Mouse (Mus musculus): ENCODE results near the gene Mfsd4b3. TPM values are rescaled to one million over a fixed set of nuclear protein-coding genes. Genes with fewer than 3 reads are reported as not detected.

Gene Mfsd4b3
- total RNA-seq, 2 experiments from 2014 or later: 4.5 to 6.2 TPM

- DNase-seq: peak; percentile 16
Measured at GRCm38 (mm10) chr10:39924556-39924955, 35.4 kb downstream of the Mfsd4b3 start.

GRCm38 (mm10) chr10:39912616-39913015, 47.3 kb downstream of the Mfsd4b3 start:
- DNase-seq: no peak

- DNase-seq: no peak
Measured at GRCm38 (mm10) chr10:39908768-39909441, 51.0 kb downstream of the Mfsd4b3 start.

GRCm38 (mm10) chr10:39906799-39907658, 52.9 kb downstream of the Mfsd4b3 start:
- no peak for DNase-seq

GRCm38 (mm10) chr10:39904191-39904590, 55.8 kb downstream of the Mfsd4b3 start:
- no peak for DNase-seq

- peak; percentile 91 for DNase-seq
Measured at GRCm38 (mm10) chr10:39898874-39899371, 61.0 kb downstream of the Mfsd4b3 start, which contains the start of gene Mfsd4b4. Mfsd4b4 (minus strand) TSS chr10:39899238.

Other genes with a start within 250 kb of the Mfsd4b3 start
- gene Rev3l, start 228.0 kb downstream of the Mfsd4b3 start, total RNA-seq (2021): 10 to 100 TPM; 24.7 to 36.4 TPM
- 1 to 10 TPM; 6.5 to 9.3 TPM for gene Mfsd4b4, start 60.9 kb downstream of the Mfsd4b3 start, total RNA-seq (2021)
- under 1 TPM; 0.27 to 0.33 TPM for gene Mfsd4b2, start 33.2 kb downstream of the Mfsd4b3 start, total RNA-seq (2021)
- 1 to 10 TPM in 1 of 2 experiments, under 1 TPM in 1; 0.90 to 1.2 TPM for gene Mfsd4b5, start 26.5 kb upstream of the Mfsd4b3 start, total RNA-seq (2021)
- gene Mfsd4b1, start 65.1 kb upstream of the Mfsd4b3 start, total RNA-seq (2021): 1 to 10 TPM; 6.4 to 7.4 TPM
- gene Slc16a10, start 182.1 kb upstream of the Mfsd4b3 start, total RNA-seq (2021): 10 to 100 TPM; 17.0 to 18.4 TPM

Data from adrenal gland, postnatal 10 days (tissue).